Mouse (Mus musculus): ENCODE data around the gene Vmn1r196. TPM values are rescaled to one million over a fixed set of nuclear protein-coding genes. Genes with fewer than 3 reads are reported as not detected.
"Not testable (repeated sequence)": the region's sequence is repeated elsewhere in the genome, so short reads cannot be mapped to it uniquely, and the experiment has no call there.

Gene Vmn1r196
- not detected for total RNA-seq (2021)

DNA sequence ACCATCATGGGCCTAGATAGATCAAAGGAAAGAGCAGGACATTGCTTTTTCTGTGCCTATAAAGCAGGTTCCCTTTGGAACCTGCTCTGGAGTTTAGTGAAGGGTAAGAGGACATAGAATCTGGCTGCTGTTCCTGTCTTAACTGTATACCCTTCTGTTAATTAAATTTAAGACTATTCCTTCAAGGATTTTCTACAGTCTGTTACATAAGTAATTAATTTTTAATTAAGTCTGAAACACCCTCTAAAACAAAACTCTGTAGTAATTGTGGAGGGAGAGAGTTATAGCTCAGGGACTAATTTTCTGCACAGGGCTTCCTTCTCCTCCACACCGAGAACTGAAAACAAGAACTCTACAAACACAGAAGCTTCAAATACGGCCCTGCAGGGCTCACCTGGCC, at the start of gene Vmn1r196:
Vmn1r196 (plus strand) TSS at position 301 of the 400 bp plus-strand sequence.
- intact Hi-C loops (cut with DNase I): no loop called here
- no peak for DNase-seq (ENCODE audit: low spot score)

GRCm38 (mm10) chr13:22243915-22244314, 45.8 kb upstream of the Vmn1r196 start, which contains the start of gene Vmn1r194:
Vmn1r194 (plus strand) TSS chr13:22244215.
- intact Hi-C loops (cut with DNase I): no loop called here
- no peak for DNase-seq (ENCODE audit: low spot score)

- intact Hi-C loops (cut with DNase I); DNase-seq (ENCODE audit: low spot score): not testable (repeated sequence)
These were observed 19.5 kb upstream of the Vmn1r196 start, which contains the start of gene Vmn1r195 for GRCm38 (mm10) chr13:22270222-22270621. Vmn1r195 (plus strand) TSS chr13:22270522.

GRCm38 (mm10) chr13:22271721-22272120, 18.0 kb upstream of the Vmn1r196 start:
- intact Hi-C loops (cut with DNase I): no loop called here
- DNase-seq (ENCODE audit: low spot score): no peak

DNA sequence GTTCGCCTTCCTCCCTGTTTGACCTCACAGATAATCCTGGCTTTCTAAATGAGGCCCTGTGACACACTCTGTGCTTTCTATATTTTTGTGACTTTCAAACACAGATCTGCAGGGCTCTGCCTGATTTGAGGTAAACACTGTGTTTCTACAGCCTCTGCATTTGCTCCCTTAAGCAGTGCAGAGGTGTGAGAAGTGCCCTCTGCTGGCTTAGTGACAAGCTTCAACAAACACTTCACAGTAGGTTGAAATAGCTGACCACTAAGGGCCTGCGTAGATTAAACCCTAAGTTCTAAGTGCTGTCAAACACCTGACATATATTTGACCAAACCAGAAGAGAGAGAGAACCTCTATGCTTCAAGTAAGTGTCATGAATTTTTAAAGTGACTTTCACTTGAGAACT, 5.1 kb upstream of the Vmn1r196 start:
- DNase-seq (ENCODE audit: low spot score): no peak
- intact Hi-C loops (cut with DNase I): no loop called here

GRCm38 (mm10) chr13:22308075-22308474, 18.4 kb downstream of the Vmn1r196 start:
- DNase-seq (ENCODE audit: low spot score); intact Hi-C loops (cut with DNase I): not testable (repeated sequence)

DNA sequence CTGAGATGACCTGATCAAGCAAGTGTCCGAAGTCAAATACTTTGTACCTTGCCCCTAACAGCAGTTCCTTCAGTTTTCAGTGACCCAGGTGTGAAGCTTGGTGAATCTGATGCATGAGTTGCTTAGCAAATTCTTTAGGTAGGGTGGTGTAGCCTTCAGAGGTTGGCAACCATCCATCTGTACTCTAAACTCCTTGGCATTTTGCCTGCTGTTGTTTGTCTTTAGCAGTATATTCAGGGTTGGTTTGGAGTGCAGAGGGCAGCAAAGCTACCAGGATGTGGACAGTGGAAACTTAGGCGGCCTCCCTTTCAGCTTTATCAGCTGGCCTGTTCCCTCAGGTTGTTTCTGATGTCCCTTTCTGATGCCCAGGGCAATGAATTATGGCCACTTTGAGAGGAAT, 25.6 kb downstream of the Vmn1r196 start:
- intact Hi-C loops (cut with DNase I): no loop called here
- no peak for DNase-seq (ENCODE audit: low spot score)

GRCm38 (mm10) chr13:22317366-22317765, 27.6 kb downstream of the Vmn1r196 start:
- DNase-seq (ENCODE audit: low spot score): no peak

DNA sequence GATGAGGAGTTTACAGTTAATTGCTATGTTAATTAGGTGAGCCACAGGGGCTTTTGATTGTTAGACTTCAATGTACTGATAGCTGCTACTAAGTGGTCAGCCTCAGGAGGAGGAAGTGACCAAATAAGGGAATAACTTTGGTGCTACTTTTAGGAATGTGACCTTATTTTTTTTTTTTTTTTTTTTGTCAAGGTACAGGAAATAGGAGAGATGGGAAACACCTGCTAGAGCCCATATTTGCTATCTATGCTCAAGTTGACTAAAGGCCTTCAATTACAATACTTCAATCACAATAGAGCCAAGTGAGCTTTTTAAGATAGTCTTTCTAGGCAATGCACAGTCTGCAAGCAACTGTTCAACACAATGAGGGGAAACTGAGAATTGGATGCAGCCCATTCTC, 30.4 kb downstream of the Vmn1r196 start:
- intact Hi-C loops (cut with DNase I): no loop called here
- no peak for DNase-seq (ENCODE audit: low spot score)

More at GRCm38 (mm10) chr13:22317366-22317765, 27.6 kb downstream of the Vmn1r196 start:
- intact Hi-C loops (cut with DNase I): no loop called here

DNA sequence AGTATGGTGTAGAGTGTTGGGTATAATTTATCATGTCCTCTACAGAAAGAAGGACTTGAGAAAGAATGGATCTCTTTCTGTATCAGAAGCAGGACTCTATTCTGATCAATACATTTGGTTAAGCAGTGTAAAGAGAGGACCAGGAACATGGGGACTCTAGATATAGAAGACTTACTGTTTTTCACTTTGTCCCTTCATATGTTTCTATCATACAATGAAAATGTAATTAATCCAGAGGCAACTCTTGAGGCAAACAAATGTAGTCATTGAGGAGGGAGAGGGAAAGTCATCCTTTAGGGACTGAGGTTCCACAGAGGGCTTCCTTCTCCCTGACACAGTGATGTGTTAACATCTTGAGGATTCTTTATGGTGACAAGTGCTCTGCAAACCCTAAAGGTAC, 34.6 kb downstream of the Vmn1r196 start, which contains the start of gene Vmn1r197:
Vmn1r197 (plus strand) TSS at position 301 of the 400 bp plus-strand sequence.
- no peak for DNase-seq (ENCODE audit: low spot score)
- intact Hi-C loops (cut with DNase I): no loop called here

DNA sequence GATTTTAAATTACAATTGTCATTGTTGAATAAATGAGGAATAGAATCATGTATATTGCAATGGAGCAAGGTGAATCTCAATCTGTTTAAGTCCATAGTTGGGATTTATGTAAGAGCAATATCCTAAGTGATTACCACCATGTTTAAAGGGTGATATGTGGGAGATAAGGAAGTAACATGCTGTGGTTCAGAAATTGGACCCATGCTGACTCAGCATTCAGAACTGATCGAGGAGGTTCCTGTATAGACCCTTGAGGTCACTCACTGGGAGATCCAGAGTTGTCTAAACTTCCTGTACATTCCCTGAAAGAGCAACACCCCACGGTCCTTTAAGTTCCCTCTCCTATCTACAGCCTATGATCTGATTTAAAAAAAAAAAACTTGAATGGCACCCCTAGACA, 43.5 kb downstream of the Vmn1r196 start:
- no peak for DNase-seq (ENCODE audit: low spot score)

DNA sequence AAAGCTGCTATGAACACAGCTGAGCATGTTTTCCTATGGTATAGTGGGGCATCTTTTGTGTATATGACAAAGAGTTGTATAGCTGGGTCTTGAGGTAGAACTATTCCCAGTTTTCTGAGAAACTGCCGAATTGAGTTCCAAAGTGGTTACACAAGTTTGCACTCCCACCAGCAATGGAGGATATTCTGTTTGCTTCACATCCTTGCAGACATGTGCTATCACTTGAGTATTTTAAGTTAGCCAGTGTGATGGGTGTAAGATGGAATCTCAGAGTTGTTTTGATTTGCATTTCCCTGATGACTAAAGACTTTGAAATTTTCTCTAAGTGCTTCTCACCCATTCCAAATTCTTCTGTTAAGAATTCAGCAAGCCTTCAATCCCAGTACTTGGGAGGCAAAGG, 45.8 kb downstream of the Vmn1r196 start:
- DNase-seq (ENCODE audit: low spot score): no peak
- intact Hi-C loops (cut with DNase I): no loop called here

More for the DNA sequence above, 43.5 kb downstream of the Vmn1r196 start:
- intact Hi-C loops (cut with DNase I): no loop called here

Other genes with a start within 250 kb of the Vmn1r196 start
- gene Hist1h4i, start 248.6 kb upstream of the Vmn1r196 start, total RNA-seq (2021): 10 to 100 TPM; 17.8 to 19.0 TPM
- 10 to 100 TPM in 1 of 2 experiments, 1 to 10 TPM in 1; 7.9 to 12.1 TPM for gene Hist1h2ag, start 247.0 kb upstream of the Vmn1r196 start, total RNA-seq (2021)
- gene Hist1h2bj, start 246.7 kb upstream of the Vmn1r196 start, total RNA-seq (2021): 10 to 100 TPM in 1 of 2 experiments, 1 to 10 TPM in 1; 5.6 to 14.3 TPM
- not detected for gene Vmn1r188, start 205.5 kb upstream of the Vmn1r196 start, total RNA-seq (2021)
- not detected for gene Vmn1r189, start 184.1 kb upstream of the Vmn1r196 start, total RNA-seq (2021)
- not detected for gene Vmn1r191, start 106.0 kb upstream of the Vmn1r196 start, total RNA-seq (2021)
- gene Vmn1r192, start 98.8 kb upstream of the Vmn1r196 start, total RNA-seq (2021): not detected
- not detected for gene Vmn1r193, start 66.8 kb upstream of the Vmn1r196 start, total RNA-seq (2021)
- gene Vmn1r194, start 45.7 kb upstream of the Vmn1r196 start, total RNA-seq (2021): not detected
- gene Vmn1r195, start 19.4 kb upstream of the Vmn1r196 start, total RNA-seq (2021): not detected
- gene Vmn1r197, start 34.7 kb downstream of the Vmn1r196 start, total RNA-seq (2021): not detected
- not detected for gene Vmn1r198, start 60.4 kb downstream of the Vmn1r196 start, total RNA-seq (2021)
- not detected for gene Vmn1r199, start 89.9 kb downstream of the Vmn1r196 start, total RNA-seq (2021)
- gene Vmn1r200, start 100.5 kb downstream of the Vmn1r196 start, total RNA-seq (2021): not detected
- not detected for gene Vmn1r201, start 182.0 kb downstream of the Vmn1r196 start, total RNA-seq (2021)
- gene Vmn1r202, start 215.5 kb downstream of the Vmn1r196 start, total RNA-seq (2021): not detected
- not detected for gene Vmn1r203, start 228.2 kb downstream of the Vmn1r196 start, total RNA-seq (2021)